Mouse (Mus musculus): Measurements from ENCODE around the gene Mfsd4a. TPM values are rescaled to one million over a fixed set of nuclear protein-coding genes. Genes with fewer than 3 reads are reported as not detected.

Mfsd4a gene
- 14.5 and 16.5 TPM in 2 replicates for polyA plus RNA-seq (2014; fragmentation: Nextera tagmentation; extraction: Ambion mirVana)

- H3K27me3 ChIP-seq (ENCODE audit: control insufficient read depth, insufficient read depth, low read length) = peaks cover 22% of the 10 kb centered on the region
- H3K9me3 ChIP-seq (ENCODE audit: control insufficient read depth, low read depth, low read length) = no peaks in the 10 kb centered on the region
- peaks cover 6% of the 10 kb centered on the region; the same call in 1 of the 2 replicates for H3K4me1 ChIP-seq (ENCODE audit: control insufficient read depth, insufficient read depth, low read length)
- H3K27ac ChIP-seq (ENCODE audit: low read length) = no peak within 1 kb of the TSS
- H3K4me3 ChIP-seq (ENCODE audit: low read depth, low read length) = peak within 1 kb of the TSS; percentile 28
- WGBS = 2% methylated on average over 68 of the region's 80 CpGs
- peak; percentile 82 for ATAC-seq (ENCODE audit: insufficient number of reproducible peaks, insufficient read depth, low FRiP score, low read depth)
- peak within 1 kb of the TSS; percentile 69 for H3K4me2 ChIP-seq (replicated peaks; ENCODE audit: low read depth, low read length)
- no peaks in the 10 kb centered on the region for H3K36me3 ChIP-seq (ENCODE audit: control insufficient read depth, insufficient read depth, low read length)
- H3K9ac ChIP-seq (replicated peaks; ENCODE audit: low read depth, low read length) = no peak within 1 kb of the TSS; the same call in 1 of the 2 replicates
Observed at GRCm38 (mm10) chr1:132067261-132068255, at the start of gene Mfsd4a. Gene Mfsd4a (minus strand): TSS chr1:132068062.

- no peak overlapping the region for H3K4me3 ChIP-seq (ENCODE audit: low read depth, low read length)
- no peaks in the 10 kb centered on the region for H3K4me1 ChIP-seq (ENCODE audit: control insufficient read depth, insufficient read depth, low read length)
- H3K4me2 ChIP-seq (replicated peaks; ENCODE audit: low read depth, low read length) = no peak overlapping the region
- 38% methylated on average over 18 of the region's 18 CpGs for WGBS
- H3K9ac ChIP-seq (replicated peaks; ENCODE audit: low read depth, low read length) = no peak overlapping the region
- H3K9me3 ChIP-seq (ENCODE audit: control insufficient read depth, low read depth, low read length) = no peaks in the 10 kb centered on the region
- no peak for ATAC-seq (ENCODE audit: insufficient number of reproducible peaks, insufficient read depth, low FRiP score, low read depth)
- no peaks in the 10 kb centered on the region for H3K36me3 ChIP-seq (ENCODE audit: control insufficient read depth, insufficient read depth, low read length)
- H3K27me3 ChIP-seq (ENCODE audit: control insufficient read depth, insufficient read depth, low read length) = no peaks in the 10 kb centered on the region
- H3K27ac ChIP-seq (ENCODE audit: low read length) = no peak overlapping the region
Observed at GRCm38 (mm10) chr1:132116606-132117005, 48.7 kb upstream of the Mfsd4a start.

GRCm38 (mm10) chr1:132113098-132113497 is 45.2 kb upstream of the Mfsd4a start:
- 39% methylated on average over 3 of the region's 3 CpGs for WGBS
- no peaks in the 10 kb centered on the region for H3K36me3 ChIP-seq (ENCODE audit: control insufficient read depth, insufficient read depth, low read length)
- no peak for ATAC-seq (ENCODE audit: insufficient number of reproducible peaks, insufficient read depth, low FRiP score, low read depth)

GRCm38 (mm10) chr1:132112426-132112825 is 44.6 kb upstream of the Mfsd4a start:
- H3K27me3 ChIP-seq (ENCODE audit: control insufficient read depth, insufficient read depth, low read length) = no peaks in the 10 kb centered on the region
- no peak for ATAC-seq (ENCODE audit: insufficient number of reproducible peaks, insufficient read depth, low FRiP score, low read depth)
- H3K4me2 ChIP-seq (replicated peaks; ENCODE audit: low read depth, low read length) = no peak overlapping the region
- 70% methylated on average over 8 of the region's 8 CpGs for WGBS
- no peaks in the 10 kb centered on the region for H3K36me3 ChIP-seq (ENCODE audit: control insufficient read depth, insufficient read depth, low read length)
- no peaks in the 10 kb centered on the region for H3K9me3 ChIP-seq (ENCODE audit: control insufficient read depth, low read depth, low read length)
- no peak overlapping the region for H3K4me3 ChIP-seq (ENCODE audit: low read depth, low read length)
- H3K4me1 ChIP-seq (ENCODE audit: control insufficient read depth, insufficient read depth, low read length) = no peaks in the 10 kb centered on the region
- no peak overlapping the region for H3K9ac ChIP-seq (replicated peaks; ENCODE audit: low read depth, low read length)
- no peak overlapping the region for H3K27ac ChIP-seq (ENCODE audit: low read length)

More at GRCm38 (mm10) chr1:132113098-132113497, 45.2 kb upstream of the Mfsd4a start:
- no peaks in the 10 kb centered on the region for H3K4me1 ChIP-seq (ENCODE audit: control insufficient read depth, insufficient read depth, low read length)
- H3K4me2 ChIP-seq (replicated peaks; ENCODE audit: low read depth, low read length) = no peak overlapping the region
- no peak overlapping the region for H3K27ac ChIP-seq (ENCODE audit: low read length)
- H3K4me3 ChIP-seq (ENCODE audit: low read depth, low read length) = no peak overlapping the region
- H3K9ac ChIP-seq (replicated peaks; ENCODE audit: low read depth, low read length) = no peak overlapping the region
- H3K27me3 ChIP-seq (ENCODE audit: control insufficient read depth, insufficient read depth, low read length) = no peaks in the 10 kb centered on the region
- H3K9me3 ChIP-seq (ENCODE audit: control insufficient read depth, low read depth, low read length) = no peaks in the 10 kb centered on the region

- H3K27ac ChIP-seq (ENCODE audit: low read length) = no peak overlapping the region
- no peaks in the 10 kb centered on the region for H3K9me3 ChIP-seq (ENCODE audit: control insufficient read depth, low read depth, low read length)
- 20% methylated on average over 1 of the region's 1 CpGs for WGBS
- H3K9ac ChIP-seq (replicated peaks; ENCODE audit: low read depth, low read length) = no peak overlapping the region
- no peak for ATAC-seq (ENCODE audit: insufficient number of reproducible peaks, insufficient read depth, low FRiP score, low read depth)
- H3K4me1 ChIP-seq (ENCODE audit: control insufficient read depth, insufficient read depth, low read length) = no peaks in the 10 kb centered on the region
- H3K4me3 ChIP-seq (ENCODE audit: low read depth, low read length) = no peak overlapping the region
- no peaks in the 10 kb centered on the region for H3K27me3 ChIP-seq (ENCODE audit: control insufficient read depth, insufficient read depth, low read length)
- H3K4me2 ChIP-seq (replicated peaks; ENCODE audit: low read depth, low read length) = no peak overlapping the region
- H3K36me3 ChIP-seq (ENCODE audit: control insufficient read depth, insufficient read depth, low read length) = no peaks in the 10 kb centered on the region
Observed at GRCm38 (mm10) chr1:132111411-132111810, 43.5 kb upstream of the Mfsd4a start.

- Histone ChIP-seq H3K36me3 (ENCODE audit: control insufficient read depth, insufficient read depth, low read length) (no peaks in the 10 kb centered on the region), H3K27ac (ENCODE audit: low read length) (no peak overlapping the region), H3K4me2 (replicated peaks; ENCODE audit: low read depth, low read length) (no peak overlapping the region), H3K9ac (replicated peaks; ENCODE audit: low read depth, low read length) (no peak overlapping the region), H3K27me3 (ENCODE audit: control insufficient read depth, insufficient read depth, low read length) (no peaks in the 10 kb centered on the region), H3K4me3 (ENCODE audit: low read depth, low read length) (no peak overlapping the region), H3K9me3 (ENCODE audit: control insufficient read depth, low read depth, low read length) (no peaks in the 10 kb centered on the region), H3K4me1 (ENCODE audit: control insufficient read depth, insufficient read depth, low read length) (no peaks in the 10 kb centered on the region)
- WGBS = 64% methylated on average over 2 of the region's 2 CpGs
- no peak for ATAC-seq (ENCODE audit: insufficient number of reproducible peaks, insufficient read depth, low FRiP score, low read depth)
Observed at GRCm38 (mm10) chr1:132109368-132109767, 41.5 kb upstream of the Mfsd4a start.

GRCm38 (mm10) chr1:132104353-132104752 is 36.5 kb upstream of the Mfsd4a start:
- ATAC-seq (ENCODE audit: insufficient number of reproducible peaks, insufficient read depth, low FRiP score, low read depth) = no peak
- Histone ChIP-seq H3K27me3 (ENCODE audit: control insufficient read depth, insufficient read depth, low read length) (no peaks in the 10 kb centered on the region), H3K9ac (replicated peaks; ENCODE audit: low read depth, low read length) (no peak overlapping the region), H3K27ac (ENCODE audit: low read length) (no peak overlapping the region), H3K4me1 (ENCODE audit: control insufficient read depth, insufficient read depth, low read length) (no peaks in the 10 kb centered on the region), H3K9me3 (ENCODE audit: control insufficient read depth, low read depth, low read length) (no peaks in the 10 kb centered on the region), H3K4me3 (ENCODE audit: low read depth, low read length) (no peak overlapping the region), H3K4me2 (replicated peaks; ENCODE audit: low read depth, low read length) (no peak overlapping the region), H3K36me3 (ENCODE audit: control insufficient read depth, insufficient read depth, low read length) (no peaks in the 10 kb centered on the region)
- WGBS = 63% methylated on average over 14 of the region's 14 CpGs

- Histone ChIP-seq H3K4me3 (ENCODE audit: low read depth, low read length) (no peak overlapping the region), H3K4me1 (ENCODE audit: control insufficient read depth, insufficient read depth, low read length) (no peaks in the 10 kb centered on the region), H3K27me3 (ENCODE audit: control insufficient read depth, insufficient read depth, low read length) (no peaks in the 10 kb centered on the region), H3K9me3 (ENCODE audit: control insufficient read depth, low read depth, low read length) (no peaks in the 10 kb centered on the region), H3K27ac (ENCODE audit: low read length) (no peak overlapping the region), H3K36me3 (ENCODE audit: control insufficient read depth, insufficient read depth, low read length) (no peaks in the 10 kb centered on the region), H3K4me2 (replicated peaks; ENCODE audit: low read depth, low read length) (no peak overlapping the region), H3K9ac (replicated peaks; ENCODE audit: low read depth, low read length) (no peak overlapping the region)
- WGBS = 69% methylated on average over 6 of the region's 6 CpGs
- ATAC-seq (ENCODE audit: insufficient number of reproducible peaks, insufficient read depth, low FRiP score, low read depth) = no peak
Observed at GRCm38 (mm10) chr1:132101953-132102697, 34.3 kb upstream of the Mfsd4a start.

All from stomach, embryonic 14.5 days (tissue).